Mouse (Mus musculus) cerebellum, adult 11 months (tissue): Measurements from ENCODE around the gene Zfp704.

Experiments
- DNase-seq: peaks from one replicate; pipeline ENCODE4 v3.0.0; 2022

Zfp704 gene

DNA sequence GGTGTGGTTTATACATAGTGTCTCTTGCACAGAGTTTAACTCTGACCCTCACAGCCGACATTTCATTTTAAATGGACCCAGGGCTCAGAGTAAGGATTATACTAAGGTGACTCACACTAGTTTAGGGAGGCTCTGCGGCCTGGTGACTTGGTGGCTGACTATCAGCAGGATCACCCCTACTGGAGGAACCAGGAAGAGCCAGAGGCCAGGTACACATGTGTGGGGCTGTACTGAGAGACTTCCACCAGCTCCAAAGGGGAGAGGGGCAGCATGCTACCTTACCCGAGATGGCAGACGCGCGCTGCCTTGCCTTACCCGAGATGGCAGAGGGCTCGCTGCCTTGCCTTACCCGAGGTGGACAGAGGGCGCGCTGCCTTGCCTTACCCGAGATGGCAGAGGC, 159.4 kb downstream of the Zfp704 start:
- no peak for DNase-seq

DNA sequence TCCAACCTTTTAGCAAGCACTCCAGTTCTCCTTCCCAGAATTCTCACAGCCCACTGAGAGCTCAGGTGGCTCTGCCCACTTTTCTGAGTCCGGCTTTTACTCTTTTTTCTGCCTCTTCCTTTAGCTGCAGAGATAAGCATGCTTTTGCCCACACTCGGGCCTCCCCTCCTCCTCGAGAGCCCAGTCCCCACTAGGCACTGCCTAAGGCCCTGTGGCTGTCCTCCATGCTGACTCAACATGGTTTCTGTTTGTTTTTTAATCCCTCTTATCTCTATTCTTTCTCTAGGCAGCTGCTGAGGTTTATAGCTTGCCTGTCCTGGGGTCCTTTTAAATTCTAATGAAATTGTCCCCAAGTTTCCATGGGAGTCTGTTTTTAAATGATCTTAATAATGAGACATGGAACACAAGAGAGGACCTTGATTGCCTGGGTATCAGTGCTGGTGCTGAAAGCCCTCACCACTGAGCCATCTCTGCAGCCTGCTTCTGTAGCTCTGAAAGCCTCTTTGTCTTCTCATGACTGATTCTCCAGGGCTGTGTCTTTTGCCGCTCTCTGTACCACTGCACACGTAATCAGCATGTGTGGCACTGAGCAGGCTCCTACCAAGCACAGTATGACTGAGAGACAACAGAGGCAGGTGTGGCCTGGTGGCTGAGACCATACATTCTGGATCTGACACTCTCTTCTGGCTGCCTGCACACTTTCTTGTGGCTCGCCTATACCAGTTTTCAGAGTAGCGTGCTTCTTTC, 160.5 kb downstream of the Zfp704 start:
- DNase-seq, result no peak

DNA sequence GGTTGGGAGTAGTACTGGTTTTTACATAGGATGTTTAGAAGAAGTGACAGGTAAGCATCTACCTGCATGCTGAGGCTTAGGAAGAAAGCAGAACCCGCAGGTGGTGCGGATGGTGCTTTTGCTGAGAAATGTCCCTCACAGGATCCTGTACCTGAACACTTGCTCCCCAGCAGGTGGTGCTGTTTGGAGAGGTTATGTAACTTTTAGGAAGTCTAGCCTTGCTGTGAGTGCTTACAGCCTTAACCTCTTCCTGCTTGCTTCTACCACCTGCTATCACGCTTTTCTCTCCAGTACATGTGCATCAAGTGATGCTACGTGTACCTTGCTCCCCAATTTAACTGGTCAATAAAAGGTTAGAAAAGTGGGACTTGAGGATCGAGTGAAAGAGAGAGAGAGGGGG, 161.3 kb downstream of the Zfp704 start:
- DNase-seq, result no peak

DNA sequence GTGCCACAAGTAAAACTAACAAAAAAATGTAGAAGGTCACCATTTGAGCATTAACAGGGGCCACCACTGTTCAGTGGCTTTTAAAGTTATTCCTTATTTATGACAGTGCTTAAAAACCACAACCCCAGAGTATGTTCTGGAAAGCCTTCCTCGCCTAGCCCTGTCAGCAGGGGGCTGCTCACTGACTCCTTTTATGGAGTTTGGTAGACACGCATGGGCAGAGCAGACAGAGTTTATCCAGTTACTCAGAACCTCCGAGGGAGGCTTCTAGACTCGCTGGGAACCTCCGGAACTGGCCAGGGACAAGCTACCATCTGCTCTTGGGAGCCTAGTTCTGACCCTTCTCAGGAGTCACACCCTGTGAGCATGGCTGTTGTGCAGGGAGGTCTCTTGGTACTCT, 165.3 kb downstream of the Zfp704 start:
- DNase-seq, result no peak

DNA sequence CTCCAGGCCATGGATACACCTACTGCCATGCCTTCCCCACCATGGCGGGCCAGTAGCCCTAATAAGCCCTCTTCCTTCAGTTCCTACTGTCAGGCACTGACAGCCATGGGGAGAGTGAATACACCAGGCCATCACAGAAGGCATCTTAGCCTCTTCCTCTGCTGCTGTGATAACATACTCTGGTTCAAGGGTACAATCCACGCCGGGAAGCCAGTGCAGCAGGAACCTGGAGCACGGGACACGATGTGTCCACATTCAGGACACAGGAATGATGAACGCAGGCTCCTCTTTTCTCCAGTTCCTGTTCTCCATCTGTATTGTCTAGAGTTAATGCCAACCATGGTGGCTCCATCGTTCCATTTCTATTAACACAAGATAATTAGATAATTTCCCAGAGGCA, 165.9 kb downstream of the Zfp704 start:
- DNase-seq, result no peak

DNA sequence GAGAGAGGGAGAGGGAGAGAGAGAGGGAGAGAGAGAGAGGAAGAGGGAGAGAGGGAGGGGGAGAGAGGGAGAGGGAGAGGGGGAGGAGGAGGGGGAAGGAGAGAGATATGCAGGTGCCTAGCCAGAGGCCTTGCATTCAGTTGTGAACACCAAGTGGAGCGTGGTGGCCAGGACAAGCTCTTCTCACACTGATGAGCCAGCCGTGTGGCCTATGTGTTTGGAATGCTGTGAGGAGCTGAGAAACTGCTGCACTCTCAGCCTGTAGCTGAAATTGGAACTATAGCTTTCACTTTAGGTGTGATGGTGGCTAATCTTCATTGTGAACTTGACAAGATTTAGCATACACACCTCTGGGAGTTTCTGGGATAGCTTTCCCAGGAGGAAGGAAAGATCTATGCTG, 166.4 kb downstream of the Zfp704 start:
- DNase-seq, result no peak

DNA sequence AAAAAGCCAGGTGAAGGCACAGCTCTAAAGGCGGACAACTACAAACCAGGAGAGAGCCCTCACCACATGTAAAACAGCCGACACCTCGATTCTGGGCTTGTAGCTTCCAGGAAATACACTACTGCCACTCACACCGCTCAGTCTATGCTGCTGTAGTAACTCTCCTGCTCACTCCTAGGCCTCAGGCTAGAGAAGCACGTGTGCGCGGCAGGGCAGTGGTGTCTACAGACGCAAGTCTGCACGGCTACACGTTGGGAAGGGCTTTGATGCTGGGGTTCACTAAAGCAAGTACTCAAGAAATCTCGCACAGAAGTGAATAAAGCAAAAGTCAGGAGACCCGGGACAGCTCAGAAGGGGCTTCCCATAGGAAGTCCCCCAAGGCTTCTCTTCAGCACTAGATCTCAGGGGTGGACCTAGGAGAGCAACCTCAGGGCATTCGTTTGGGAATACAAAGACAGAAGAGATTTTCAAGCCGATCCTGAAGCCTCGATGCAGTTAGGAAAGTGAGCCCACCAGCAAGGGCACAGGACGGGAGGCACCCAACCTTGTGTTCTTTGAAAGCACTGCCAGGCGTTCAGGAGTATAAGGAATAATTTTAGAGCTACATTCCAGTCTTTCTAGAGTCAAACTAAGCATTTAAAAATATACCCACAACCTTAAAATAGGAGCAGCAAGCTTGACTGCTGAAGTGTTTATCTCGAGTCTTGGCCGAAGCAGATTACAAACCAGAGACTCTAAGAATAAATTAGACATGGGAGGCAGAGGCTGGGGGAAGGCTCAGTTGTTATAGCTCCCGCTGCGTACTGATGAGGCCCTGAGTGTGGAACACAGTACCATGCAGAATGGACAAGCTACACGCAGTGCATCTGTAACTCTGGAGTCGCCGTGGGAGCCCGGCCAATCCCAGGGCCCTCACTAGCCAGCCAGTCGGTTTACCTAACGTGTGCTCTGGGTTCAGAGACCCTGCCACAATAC, 168.0 kb downstream of the Zfp704 start:
- no peak for DNase-seq

DNA sequence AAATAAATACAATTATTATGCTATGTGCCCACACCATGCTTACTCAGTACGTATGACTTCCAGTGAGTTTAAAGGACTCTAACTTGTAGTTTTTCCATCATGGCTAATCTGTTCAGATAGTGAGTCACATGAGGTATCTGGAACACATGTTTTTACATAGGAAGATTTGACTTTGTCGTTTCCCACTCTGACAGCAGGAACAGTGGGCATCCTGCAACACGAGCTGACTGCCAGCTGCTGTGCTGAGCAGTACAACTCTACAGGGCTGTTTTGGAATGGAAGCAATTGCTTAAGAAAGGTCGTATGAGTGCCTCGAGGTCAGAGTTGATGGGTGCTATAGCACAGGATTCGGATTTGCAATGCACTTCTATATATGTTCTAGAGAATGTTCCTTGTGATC, 169.4 kb downstream of the Zfp704 start:
- no peak for DNase-seq

DNA sequence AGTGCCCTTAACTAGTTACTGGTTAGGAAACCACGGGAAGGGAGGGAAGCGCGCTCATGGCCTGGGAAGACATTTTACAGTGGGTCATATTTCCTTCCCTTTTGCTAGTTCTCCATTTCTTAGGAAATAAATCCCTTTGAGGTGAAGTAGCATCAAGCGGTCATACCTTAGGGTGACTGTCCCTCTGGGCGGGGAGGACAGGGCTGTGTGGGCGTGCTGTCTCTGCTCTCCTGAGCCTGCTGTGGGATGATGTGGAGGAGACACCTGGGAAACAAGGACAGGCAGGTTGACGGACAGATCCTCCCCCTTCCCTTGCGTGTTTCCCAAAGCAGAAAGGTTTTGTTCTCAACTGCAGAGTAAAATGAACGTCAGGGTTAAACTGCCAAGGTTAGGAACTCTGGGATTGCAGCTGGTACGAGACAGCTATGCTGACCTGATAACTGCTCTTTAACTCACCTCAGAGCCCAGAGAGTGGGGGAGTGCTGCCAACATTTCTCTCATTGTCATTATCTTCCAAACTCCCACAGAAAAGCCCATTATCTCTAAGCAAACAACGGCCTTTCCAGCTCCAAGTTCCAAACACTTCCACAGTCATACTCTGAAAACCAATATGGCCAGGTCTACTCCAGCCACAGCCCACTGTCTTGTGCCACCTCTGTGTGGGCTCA, 170.1 kb downstream of the Zfp704 start:
- DNase-seq, result no peak

DNA sequence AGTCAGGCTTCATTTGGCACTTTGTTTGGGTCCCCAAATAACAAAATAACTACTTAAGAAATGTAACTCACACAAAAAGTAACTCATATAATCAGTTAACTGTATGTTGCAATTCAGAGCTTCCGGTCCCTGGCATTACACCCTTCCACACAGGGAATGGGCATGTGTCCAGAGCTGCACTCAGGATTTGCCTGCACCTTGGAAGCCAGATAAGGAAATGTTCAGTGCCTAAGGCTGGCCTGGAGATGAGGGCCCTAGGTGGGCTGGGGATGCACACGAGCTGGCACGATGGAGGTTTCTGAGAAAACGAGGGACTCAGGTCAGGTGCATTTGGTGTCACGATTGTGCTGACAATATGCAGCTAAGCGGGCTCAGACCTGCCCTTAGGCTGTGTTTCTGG, 173.6 kb downstream of the Zfp704 start:
- no peak for DNase-seq

DNA sequence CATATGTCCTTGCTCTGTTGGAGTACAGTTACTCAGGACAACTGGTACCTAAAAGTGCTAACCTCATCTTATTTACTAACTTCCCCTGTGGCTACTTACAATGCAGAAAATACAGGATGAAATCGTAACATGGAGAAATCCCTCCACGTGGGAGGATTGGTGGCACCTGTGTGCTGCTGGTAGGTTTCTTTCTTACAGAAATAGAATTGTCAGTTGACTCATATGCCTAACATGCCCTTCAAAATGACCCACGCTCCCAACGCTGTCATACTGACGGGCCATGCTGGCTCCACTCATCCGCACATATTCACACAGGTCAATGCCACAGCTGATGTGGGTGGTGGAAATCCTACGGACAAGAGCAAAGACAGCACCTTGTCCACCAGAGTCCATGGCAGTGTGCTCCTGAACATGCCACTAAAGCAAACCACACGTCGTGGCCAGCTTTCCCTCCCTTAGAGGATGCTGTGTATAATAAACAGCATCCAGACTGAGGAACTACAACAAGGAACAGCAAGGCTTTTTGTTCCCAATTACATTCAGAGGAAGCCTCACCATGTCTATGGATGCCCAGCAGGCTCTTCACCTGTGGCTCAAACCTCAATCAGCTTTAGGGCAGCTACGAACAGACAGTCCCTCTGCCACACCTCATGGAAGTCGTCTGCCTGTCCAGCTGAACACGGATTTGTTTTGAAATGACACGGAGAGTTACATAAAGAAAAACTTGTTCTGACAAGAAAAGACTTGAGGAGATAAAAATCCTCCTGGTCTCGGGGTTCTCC, 175.3 kb downstream of the Zfp704 start:
- no peak for DNase-seq

DNA sequence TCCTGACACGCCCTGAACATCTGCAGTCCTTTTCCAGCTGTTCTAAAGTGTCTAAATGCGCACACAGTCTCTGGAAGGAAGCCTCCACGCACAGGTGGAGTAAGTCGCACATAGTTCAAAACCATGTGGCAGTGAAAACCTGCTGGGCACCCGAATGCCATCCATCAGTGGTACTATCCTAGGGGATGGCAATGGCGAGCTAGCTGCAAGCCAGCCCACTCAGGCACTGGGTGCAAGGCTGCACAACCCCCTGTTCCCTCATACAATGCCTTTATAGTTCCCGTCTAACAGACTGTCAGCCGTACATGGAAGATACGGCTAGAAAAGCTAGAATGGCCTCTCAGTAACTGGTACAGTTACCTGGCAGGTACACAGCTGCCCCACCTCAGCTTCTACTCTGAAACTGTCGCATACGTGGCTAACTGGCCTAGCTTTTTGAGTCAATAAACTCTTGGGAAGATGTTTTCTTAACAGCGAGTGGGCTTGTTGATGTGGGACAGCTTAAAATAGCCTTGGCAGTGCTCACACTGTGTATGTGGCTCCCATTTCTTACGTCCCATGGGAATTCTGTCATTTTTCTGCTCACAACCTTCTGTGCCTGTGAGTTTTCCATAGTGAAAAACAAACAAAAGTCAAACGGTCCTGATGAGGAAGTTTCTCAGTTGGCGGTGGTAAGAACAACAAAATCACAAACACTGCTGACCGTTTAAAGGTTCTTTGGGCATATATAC, 176.9 kb downstream of the Zfp704 start:
- DNase-seq, result no peak

DNA sequence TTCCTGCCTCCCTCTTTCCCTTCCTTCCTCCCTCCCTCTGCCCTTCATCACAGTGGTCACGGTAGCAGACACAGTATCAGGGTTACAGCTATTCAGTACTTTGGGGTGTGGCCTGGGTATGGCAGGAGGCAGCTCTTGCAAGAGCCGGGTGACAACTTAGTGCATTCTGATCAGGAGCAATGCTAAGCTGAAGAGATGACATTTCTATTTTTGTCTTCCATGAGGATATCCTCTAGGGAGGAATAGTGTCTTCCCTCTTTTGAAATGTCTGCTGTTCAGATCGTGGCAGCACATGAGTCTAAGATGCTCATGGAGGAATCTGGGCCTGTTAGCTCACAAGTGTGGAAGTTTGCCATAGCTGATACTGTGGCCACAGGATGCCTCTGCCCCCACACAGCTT, 177.7 kb downstream of the Zfp704 start:
- no peak for DNase-seq

DNA sequence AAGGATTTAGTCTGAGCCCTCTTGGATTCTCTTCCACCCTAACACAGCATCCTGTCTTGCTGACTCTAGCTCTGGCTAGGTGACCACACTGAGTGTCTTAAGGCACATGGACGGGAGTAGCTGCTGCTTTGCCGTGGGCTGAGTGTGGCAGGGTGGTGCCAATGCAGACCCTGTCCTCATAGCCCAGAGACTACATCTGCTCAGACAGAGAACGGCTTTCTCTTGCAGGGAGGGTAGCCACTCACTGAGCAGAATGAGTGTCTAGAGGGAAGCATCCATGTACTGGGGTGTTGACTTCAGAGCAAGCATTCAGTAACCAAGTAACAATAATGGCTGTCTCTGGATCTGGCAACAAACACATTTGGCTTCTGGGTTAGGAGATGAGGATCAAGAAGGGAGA, 179.9 kb downstream of the Zfp704 start:
- DNase-seq, result no peak

DNA sequence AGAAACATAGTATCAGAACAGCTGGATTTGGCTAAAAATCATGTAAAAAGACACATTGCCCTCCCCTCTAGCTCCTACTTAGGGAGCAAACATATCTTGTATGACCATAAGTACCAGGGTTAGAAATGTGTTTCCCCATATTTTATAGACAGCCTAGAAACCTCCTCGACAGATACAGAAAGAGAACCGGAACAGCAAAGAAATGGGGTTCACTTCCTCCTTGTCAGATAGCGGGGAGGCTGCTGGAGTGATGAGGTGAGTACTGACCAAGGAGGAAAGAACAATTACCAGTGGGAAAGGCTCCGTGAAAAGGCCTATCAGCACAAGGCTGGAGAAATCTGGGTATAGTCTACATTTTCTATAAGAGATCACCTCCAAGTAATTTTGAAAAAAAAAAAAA, 182.1 kb downstream of the Zfp704 start:
- DNase-seq, result no peak

DNA sequence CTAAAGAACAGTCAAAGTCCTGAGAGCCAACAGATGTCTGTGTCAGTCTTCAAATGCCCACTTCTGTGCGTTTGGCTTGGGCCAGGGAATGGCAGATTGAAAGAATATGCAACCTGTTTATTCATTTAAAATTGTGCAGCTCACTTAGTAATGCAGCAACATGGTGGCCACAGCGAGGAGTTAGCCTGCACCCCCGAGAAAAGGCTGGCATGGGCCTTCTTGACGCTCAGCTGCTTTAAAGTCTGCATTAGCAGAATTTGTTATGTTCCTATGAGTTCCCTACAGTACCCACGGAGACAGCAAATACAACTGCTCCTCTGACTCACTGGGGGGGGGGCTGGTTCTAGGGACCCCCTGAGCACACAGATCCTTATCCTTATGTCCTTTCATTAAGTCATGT, 184.2 kb downstream of the Zfp704 start:
- DNase-seq, result no peak

DNA sequence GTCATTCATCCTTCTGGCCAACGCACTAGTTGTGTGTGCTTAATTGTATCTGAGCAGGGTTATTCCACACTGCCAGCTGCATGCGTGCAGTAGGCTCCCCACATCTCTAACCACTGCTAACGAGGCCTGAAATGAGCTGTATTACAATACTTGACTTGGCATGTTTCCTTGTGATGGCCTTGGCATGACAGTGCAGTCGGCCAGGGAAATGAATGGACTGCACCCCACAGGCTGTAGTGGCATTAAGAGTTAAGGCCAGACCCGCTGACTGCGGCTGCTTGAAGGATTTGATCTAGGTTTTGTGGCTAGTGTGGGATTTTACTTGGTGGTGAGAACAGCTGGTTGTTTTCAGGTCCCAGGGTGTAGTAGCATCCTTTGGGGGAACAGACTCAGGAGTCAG, 185.2 kb downstream of the Zfp704 start:
- DNase-seq, result no peak

DNA sequence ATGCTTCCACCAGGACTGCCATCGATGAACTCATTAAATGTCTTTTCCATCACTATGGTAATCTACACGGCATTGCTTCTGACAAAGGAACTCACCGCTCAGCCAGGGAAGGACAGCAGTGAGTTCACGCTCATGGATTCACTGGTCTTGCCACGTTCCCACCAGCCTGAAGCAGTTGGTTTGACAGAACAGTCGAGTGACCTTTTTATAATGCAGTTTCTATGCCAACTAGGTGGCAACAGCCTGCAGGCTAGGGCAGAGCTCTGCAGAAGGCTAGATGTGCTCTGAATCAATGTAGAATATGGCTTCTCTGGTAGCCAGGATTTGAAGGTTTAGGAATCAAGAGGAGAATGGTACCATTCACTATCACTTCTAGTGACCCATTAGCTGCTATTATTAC, 186.2 kb downstream of the Zfp704 start:
- no peak for DNase-seq

DNA sequence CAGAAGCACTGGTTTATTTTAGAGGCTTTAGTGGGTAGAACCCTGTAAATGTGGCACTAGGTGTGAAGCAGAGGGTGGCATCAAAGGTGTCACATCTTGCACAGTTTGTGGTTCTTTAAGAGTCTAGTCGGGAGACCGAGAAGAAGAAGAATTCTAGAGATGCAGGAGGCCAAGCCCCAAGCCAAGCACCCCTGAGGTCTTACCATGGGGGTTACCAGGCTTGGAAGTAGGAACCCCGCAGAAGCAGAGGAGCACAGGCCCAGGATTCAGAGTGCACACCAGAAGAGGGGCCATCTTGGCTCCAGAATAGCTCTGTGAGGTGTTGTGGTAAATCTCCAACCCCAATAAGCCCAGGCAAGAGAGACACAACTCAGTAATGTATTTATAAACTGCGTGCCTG, 201.0 kb downstream of the Zfp704 start:
- no peak for DNase-seq

DNA sequence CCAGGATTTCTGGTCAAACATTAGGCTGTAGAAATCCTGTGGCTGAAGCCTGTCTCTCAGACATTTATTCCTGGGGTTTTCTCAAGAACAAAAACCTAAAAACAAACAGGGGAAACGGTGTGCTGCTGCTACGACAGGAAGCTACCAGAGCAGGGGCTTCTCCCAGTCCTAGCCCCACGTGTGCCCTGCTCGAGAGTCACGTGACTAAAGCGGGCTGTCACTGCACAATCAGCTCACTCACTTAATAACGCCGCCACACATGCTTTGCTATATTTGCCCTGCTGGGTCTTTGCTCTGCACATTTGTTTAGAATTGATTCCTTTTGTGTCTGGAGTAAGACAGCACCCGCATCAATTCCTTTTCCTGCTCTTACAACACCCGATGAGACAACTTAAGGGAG, 202.1 kb downstream of the Zfp704 start:
- DNase-seq, result no peak

DNA sequence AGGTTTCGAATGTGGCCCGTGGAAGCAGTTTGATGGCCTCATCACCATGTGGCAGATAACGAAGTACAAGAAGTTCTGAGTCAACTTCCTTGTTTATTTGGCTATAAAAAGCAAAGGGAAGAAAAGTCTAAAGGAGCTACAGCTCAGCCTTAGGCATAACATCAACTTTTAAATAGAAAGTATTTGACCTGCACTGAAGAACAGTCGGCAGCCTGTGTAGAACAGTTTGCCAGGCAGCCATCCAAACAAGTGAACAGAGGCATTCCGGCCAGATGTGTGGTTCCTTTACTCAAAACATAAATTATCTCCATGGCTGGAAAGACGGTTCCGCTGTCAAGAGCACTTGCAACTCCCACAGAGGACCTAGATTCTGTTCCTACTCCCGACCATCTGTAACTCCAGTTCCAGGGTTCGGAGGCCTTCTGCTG, 202.8 kb downstream of the Zfp704 start:
- no peak for DNase-seq

DNA sequence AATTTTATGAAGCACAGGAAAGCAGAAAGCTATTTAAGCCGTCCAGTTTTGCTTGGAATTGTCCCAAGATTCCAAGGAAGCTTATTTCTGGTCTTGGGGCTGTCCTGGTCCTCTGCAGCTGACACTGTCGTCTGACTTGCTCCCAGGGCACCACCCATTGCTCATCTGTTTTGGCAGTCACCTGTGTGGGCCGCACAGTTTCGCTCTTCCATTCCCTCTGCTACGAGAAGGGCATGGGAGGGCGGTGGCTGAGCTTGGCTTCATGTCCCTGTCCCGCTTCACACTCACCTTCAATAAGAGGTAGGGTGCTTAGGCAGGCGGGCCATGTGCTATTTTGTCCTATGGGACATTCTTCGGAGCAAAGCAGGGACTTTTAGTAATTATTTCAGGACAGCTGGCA, 204.5 kb downstream of the Zfp704 start:
- no peak for DNase-seq
